Mouse (Mus musculus): Measurements from ENCODE around the gene Olfr196.

DNA sequence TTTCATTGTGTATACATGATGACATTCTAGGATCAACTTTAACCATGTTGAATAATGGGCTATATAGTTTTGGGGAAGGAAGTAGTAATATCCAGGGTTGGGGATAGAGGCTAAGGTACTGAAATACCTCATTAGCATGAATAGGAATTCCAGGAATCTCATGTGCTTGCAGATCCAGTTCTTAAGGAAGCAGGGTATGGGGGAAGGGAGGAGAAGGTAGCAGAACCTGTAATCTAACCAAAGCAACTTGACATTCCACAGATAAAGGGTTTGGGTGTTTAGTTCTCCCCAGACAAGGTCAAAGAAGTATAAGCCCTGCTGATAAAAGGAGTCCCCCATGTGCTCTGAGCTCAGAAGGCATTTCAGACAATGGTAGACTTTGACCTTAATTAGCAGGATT is 29.1 kb downstream of the Olfr196 start:
- TF ChIP-seq GATA1 (IDR thresholded peaks at IDR 0.05; ENCODE audit: borderline replicate concordance, low read length): no peak
- no peak for TF ChIP-seq FLI1 (IDR thresholded peaks at IDR 0.05; ENCODE audit: low read length)

All from megakaryocyte, embryonic 14.5 days (primary cell).